Mouse (Mus musculus) limb, embryonic 13.5 days (tissue): Measurements from ENCODE around the gene Lipc. TPM values are rescaled to one million over a fixed set of nuclear protein-coding genes. Genes with fewer than 3 reads are reported as not detected.

Source experiments
- ATAC-seq: fragments of 200-750 bp; cut with Nextera tagmentation; 2 replicates; pipeline ENCODE4 v1.8.0; 2017; ENCODE audit warnings: low read depth, moderate number of reproducible peaks, moderate TSS enrichment; ENCODE audit not compliant: low FRiP score
- H3K27ac ChIP-seq: fragments of 300-500 bp; sonication (generic); 2 replicates; pipeline ENCODE4 v1.5.1; 2015; ENCODE audit warnings: inconsistent platforms, mild to moderate bottlenecking, moderate library complexity
- H3K27me3 ChIP-seq: fragments of 300-500 bp; sonication (generic); 2 replicates; pipeline ENCODE4 v1.6.1; 2015; ENCODE audit warnings: mild to moderate bottlenecking, inconsistent platforms
- H3K36me3 ChIP-seq: fragments of 300-500 bp; sonication (generic); 2 replicates; pipeline ENCODE4 v1.6.1; 2015; ENCODE audit warnings: inconsistent platforms, mild to moderate bottlenecking, moderate library complexity
- H3K4me1 ChIP-seq: fragments of 300-500 bp; sonication (generic); 2 replicates; pipeline ENCODE4 v1.6.1; 2015; ENCODE audit warnings: inconsistent platforms
- H3K4me2 ChIP-seq: fragments of 300-500 bp; sonication (generic); replicated peaks from 2 replicates; pipeline ENCODE4 v1.6.1; 2015; ENCODE audit warnings: inconsistent platforms, mild to moderate bottlenecking, moderate library complexity
- H3K4me3 ChIP-seq: fragments of 300-500 bp; sonication (generic); 2 replicates; pipeline ENCODE4 v1.5.1; 2015; ENCODE audit warnings: moderate library complexity, mild to moderate bottlenecking, inconsistent platforms
- H3K9ac ChIP-seq: fragments of 300-500 bp; sonication (generic); 2 replicates; pipeline ENCODE4 v1.6.1; 2015; ENCODE audit warnings: mild to moderate bottlenecking, inconsistent platforms
- H3K9me3 ChIP-seq: fragments of 300-500 bp; sonication (generic); 2 replicates; pipeline ENCODE4 v1.6.1; 2016; ENCODE audit warnings: inconsistent platforms
- WGBS: fragments of 180-500 bp; shearing (Covaris S2); methylation state at CpG from one replicate; pipeline ENCODE4 v1.1.7; 2015; 5-methylcytosine and 5-hydroxymethylcytosine counted together
- polyA plus RNA-seq: library from polyadenylated mRNA; unstranded; fragments of >200 nt; fragmentation: Nextera tagmentation; extraction: Ambion mirVana; gene quantifications from 2 replicates; pipeline ENCODE4 v1.2.1, GENCODE M21; 2015

The Lipc gene
- polyA plus RNA-seq, 1 experiment from 2014 or later, result not detected

GRCm38 (mm10) chr9:70949336-70949735 lies 2.7 kb downstream of the Lipc start:
- Histone ChIP-seq H3K27ac (no peak overlapping the region), H3K36me3 (no peaks in the 10 kb centered on the region), H3K27me3 (no peaks in the 10 kb centered on the region), H3K4me3 (no peak overlapping the region), H3K9ac (no peak overlapping the region), H3K4me2 (no peak overlapping the region), H3K4me1 (no peaks in the 10 kb centered on the region), H3K9me3 (no peaks in the 10 kb centered on the region)
- WGBS, result 83% methylated on average over 8 of the region's 8 CpGs
- ATAC-seq, result no peak

GRCm38 (mm10) chr9:70947312-70947711 lies 4.7 kb downstream of the Lipc start:
- 78% methylated on average over 5 of the region's 5 CpGs for WGBS
- Histone ChIP-seq H3K27me3 (no peaks in the 10 kb centered on the region), H3K4me3 (no peak overlapping the region), H3K27ac (no peak overlapping the region), H3K4me1 (no peaks in the 10 kb centered on the region), H3K9me3 (no peaks in the 10 kb centered on the region), H3K9ac (no peak overlapping the region), H3K36me3 (no peaks in the 10 kb centered on the region), H3K4me2 (no peak overlapping the region)
- ATAC-seq, result no peak

DNA sequence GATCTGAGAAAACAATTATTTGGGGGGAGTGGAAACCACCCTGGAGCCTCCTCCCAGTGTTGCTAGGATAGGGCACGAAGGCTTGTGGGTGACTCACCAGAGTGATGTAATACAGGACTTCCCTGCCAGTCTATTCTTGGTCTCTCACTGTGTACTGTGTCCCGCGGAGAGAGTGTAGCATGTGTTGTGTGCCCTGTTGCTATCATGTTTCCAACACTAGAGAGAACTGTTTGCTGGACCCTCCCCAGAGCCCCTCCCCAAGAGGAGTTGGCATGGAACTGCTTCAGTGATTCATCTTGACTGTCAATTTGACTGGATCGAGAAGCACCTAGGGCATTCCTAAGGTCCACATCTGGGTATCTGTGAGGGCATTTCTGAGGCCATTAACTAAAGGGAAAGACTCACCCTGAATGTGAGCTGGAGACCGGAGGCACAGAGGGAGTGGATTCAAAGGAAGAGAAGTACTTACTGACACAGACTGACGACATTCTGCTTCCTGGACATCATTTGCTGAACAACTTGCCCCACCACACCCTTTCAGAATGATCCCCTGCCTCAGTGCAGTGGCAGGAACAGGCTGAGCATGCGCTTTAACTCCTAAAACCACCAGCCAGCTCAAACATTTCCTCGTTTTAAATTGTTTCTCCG lies 9.2 kb downstream of the Lipc start:
- ATAC-seq, result no peak

DNA sequence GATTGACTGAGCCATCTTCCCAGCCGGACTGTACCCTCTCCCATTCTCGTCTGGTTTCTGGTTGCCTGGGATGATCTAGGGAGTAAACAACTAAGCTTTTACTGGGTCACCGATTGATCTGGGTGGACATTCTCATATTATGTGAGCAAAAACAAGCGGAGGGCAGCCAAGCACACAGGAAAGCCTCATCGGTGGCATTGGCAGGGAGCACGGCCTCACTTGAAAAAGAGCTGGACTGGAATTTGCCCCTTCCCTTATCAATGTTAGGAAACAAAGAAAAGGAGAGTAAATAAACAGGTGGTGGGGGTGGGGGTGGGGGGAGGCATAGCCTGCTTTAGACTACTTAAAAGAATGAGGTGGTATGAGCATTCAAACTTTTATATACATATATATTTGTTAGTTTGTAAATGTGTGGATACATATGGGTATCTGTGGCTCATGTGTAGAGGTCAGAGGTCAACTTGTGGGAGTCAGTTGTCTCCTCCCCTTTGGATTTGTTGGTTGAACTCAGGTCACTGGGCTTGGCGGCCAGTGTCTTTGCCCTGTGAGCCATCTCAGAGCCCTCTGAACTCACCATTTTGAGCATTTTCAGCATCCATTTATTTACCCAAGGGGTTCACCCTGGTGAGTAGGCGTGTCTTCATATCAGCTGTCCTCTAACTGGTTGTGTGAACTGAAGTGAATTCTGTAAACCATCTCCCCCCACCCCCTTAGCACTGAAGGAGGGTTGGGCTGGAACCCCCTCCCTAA lies 12.1 kb downstream of the Lipc start:
- Histone ChIP-seq H3K36me3 (no peaks in the 10 kb centered on the region), H3K27me3 (no peaks in the 10 kb centered on the region), H3K9ac (no peak overlapping the region), H3K27ac (no peak overlapping the region), H3K4me1 (no peaks in the 10 kb centered on the region), H3K4me2 (no peak overlapping the region), H3K4me3 (no peak overlapping the region), H3K9me3 (no peaks in the 10 kb centered on the region)
- WGBS, result 79% methylated on average over 8 of the region's 8 CpGs
- no peak for ATAC-seq

More for the DNA sequence above, 9.2 kb downstream of the Lipc start:
- no peak overlapping the region for H3K4me2 ChIP-seq
- H3K27ac ChIP-seq, result no peak overlapping the region
- no peaks in the 10 kb centered on the region for H3K36me3 ChIP-seq
- no peaks in the 10 kb centered on the region for H3K4me1 ChIP-seq
- no peaks in the 10 kb centered on the region for H3K27me3 ChIP-seq
- H3K9me3 ChIP-seq, result no peaks in the 10 kb centered on the region
- 81% methylated on average over 9 of the region's 9 CpGs for WGBS
- H3K9ac ChIP-seq, result no peak overlapping the region
- H3K4me3 ChIP-seq, result no peak overlapping the region

GRCm38 (mm10) chr9:70938850-70939249 lies 13.2 kb downstream of the Lipc start:
- no peak overlapping the region for H3K27ac ChIP-seq
- no peaks in the 10 kb centered on the region for H3K27me3 ChIP-seq
- no peak for ATAC-seq
- 21% methylated on average over 2 of the region's 2 CpGs for WGBS
- H3K4me3 ChIP-seq, result no peak overlapping the region
- no peaks in the 10 kb centered on the region for H3K9me3 ChIP-seq
- no peak overlapping the region for H3K4me2 ChIP-seq
- no peak overlapping the region for H3K9ac ChIP-seq
- no peaks in the 10 kb centered on the region for H3K4me1 ChIP-seq
- no peaks in the 10 kb centered on the region for H3K36me3 ChIP-seq

DNA sequence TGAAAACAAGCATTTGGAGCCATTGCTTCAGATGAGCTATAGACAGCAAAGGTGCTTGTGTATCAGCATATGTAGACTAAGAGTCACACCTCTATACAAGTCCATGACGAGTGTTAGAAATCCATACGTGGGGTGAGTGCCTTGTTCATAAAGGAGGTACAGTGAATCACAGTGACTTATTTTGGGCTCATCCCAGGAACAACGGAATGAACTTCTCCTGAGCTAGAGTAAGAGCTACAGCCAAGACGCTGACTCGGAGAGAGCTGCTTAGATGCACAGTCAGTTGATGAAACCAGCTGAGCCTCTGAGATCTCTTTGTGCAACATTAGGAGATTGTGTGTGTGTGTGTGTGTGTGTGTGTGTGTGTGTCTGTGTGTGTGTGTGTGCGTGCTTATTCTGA lies 13.9 kb downstream of the Lipc start:
- no peak overlapping the region for H3K27ac ChIP-seq
- no peak overlapping the region for H3K9ac ChIP-seq
- no peaks in the 10 kb centered on the region for H3K4me1 ChIP-seq
- H3K4me3 ChIP-seq, result no peak overlapping the region
- H3K36me3 ChIP-seq, result no peaks in the 10 kb centered on the region
- H3K27me3 ChIP-seq, result no peaks in the 10 kb centered on the region
- ATAC-seq, result no peak
- H3K9me3 ChIP-seq, result no peaks in the 10 kb centered on the region
- 87% methylated on average over 6 of the region's 6 CpGs for WGBS
- H3K4me2 ChIP-seq, result no peak overlapping the region

DNA sequence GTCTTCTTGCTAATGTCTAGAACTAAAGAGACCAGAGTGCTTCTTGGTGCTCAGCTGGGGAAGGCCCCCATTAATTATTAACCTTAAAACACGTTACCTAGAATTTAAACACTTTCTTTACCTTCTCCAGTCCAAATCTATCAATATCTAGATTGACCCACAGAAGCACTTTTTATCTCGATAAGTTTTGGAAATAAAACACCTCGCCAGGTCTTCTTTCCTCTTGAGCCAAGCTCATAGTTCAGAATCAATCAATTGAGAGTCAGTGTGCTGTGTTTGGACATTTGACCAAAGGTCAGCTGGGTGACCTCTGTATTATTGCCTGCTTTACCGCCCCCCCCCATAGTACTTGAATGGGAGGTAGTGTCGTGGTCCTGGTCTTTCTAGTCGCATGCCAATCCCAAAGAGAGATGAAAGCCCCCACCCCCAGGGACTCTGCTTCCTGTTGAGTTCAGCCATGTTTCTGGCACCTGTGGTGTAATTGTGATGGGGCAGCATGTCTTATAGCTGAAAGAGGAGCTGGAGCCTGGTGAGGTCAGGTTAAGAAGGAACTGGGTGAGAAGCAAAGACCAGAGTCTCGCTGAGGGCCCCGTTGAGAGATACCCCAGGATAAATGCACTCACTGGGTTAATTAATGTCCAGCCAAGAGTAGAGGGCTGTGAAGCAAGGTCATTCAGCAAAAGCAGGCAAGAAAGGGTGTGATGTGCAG lies 17.3 kb downstream of the Lipc start:
- no peak overlapping the region for H3K27ac ChIP-seq
- H3K9me3 ChIP-seq, result no peaks in the 10 kb centered on the region
- H3K4me2 ChIP-seq, result no peak overlapping the region
- H3K4me1 ChIP-seq, result no peaks in the 10 kb centered on the region
- no peak overlapping the region for H3K9ac ChIP-seq
- H3K4me3 ChIP-seq, result no peak overlapping the region
- 88% methylated on average over 8 of the region's 8 CpGs for WGBS
- no peak for ATAC-seq
- no peaks in the 10 kb centered on the region for H3K27me3 ChIP-seq
- H3K36me3 ChIP-seq, result no peaks in the 10 kb centered on the region

GRCm38 (mm10) chr9:70930641-70931020 lies 21.4 kb downstream of the Lipc start:
- no peaks in the 10 kb centered on the region for H3K27me3 ChIP-seq
- no peak overlapping the region for H3K4me2 ChIP-seq
- no peak overlapping the region for H3K4me3 ChIP-seq
- H3K36me3 ChIP-seq, result no peaks in the 10 kb centered on the region
- no peak for ATAC-seq
- H3K27ac ChIP-seq, result no peak overlapping the region
- H3K9ac ChIP-seq, result no peak overlapping the region
- no peaks in the 10 kb centered on the region for H3K4me1 ChIP-seq
- no peaks in the 10 kb centered on the region for H3K9me3 ChIP-seq
- 67% methylated on average over 5 of the region's 5 CpGs for WGBS

GRCm38 (mm10) chr9:70929840-70930640 lies 22.0 kb downstream of the Lipc start:
- no peak for ATAC-seq
- no peaks in the 10 kb centered on the region for H3K36me3 ChIP-seq
- H3K9ac ChIP-seq, result no peak overlapping the region
- no peaks in the 10 kb centered on the region for H3K4me1 ChIP-seq
- no peak overlapping the region for H3K27ac ChIP-seq
- H3K27me3 ChIP-seq, result no peaks in the 10 kb centered on the region
- WGBS, result 54% methylated on average over 15 of the region's 15 CpGs
- no peak overlapping the region for H3K4me3 ChIP-seq
- no peaks in the 10 kb centered on the region for H3K9me3 ChIP-seq
- no peak overlapping the region for H3K4me2 ChIP-seq

GRCm38 (mm10) chr9:70928472-70928871 lies 23.6 kb downstream of the Lipc start:
- no peaks in the 10 kb centered on the region for H3K36me3 ChIP-seq
- H3K4me1 ChIP-seq, result no peaks in the 10 kb centered on the region
- H3K27ac ChIP-seq, result no peak overlapping the region
- no peak overlapping the region for H3K4me3 ChIP-seq
- H3K9ac ChIP-seq, result no peak overlapping the region
- H3K4me2 ChIP-seq, result no peak overlapping the region
- 74% methylated on average over 1 of the region's 1 CpGs for WGBS
- H3K27me3 ChIP-seq, result no peaks in the 10 kb centered on the region
- no peaks in the 10 kb centered on the region; the same call in 1 of the 2 replicates for H3K9me3 ChIP-seq
- no peak for ATAC-seq

GRCm38 (mm10) chr9:70927701-70928100 lies 24.3 kb downstream of the Lipc start:
- Histone ChIP-seq H3K9ac (no peak overlapping the region), H3K4me2 (no peak overlapping the region)
- ATAC-seq, result no peak

More at GRCm38 (mm10) chr9:70927701-70928100, 24.3 kb downstream of the Lipc start:
- H3K27me3 ChIP-seq, result no peaks in the 10 kb centered on the region
- H3K4me1 ChIP-seq, result no peaks in the 10 kb centered on the region
- H3K9me3 ChIP-seq, result no peaks in the 10 kb centered on the region; the same call in 1 of the 2 replicates
- no peak overlapping the region for H3K27ac ChIP-seq
- H3K4me3 ChIP-seq, result no peak overlapping the region
- no peaks in the 10 kb centered on the region for H3K36me3 ChIP-seq
